In the genomic region with DNA sequence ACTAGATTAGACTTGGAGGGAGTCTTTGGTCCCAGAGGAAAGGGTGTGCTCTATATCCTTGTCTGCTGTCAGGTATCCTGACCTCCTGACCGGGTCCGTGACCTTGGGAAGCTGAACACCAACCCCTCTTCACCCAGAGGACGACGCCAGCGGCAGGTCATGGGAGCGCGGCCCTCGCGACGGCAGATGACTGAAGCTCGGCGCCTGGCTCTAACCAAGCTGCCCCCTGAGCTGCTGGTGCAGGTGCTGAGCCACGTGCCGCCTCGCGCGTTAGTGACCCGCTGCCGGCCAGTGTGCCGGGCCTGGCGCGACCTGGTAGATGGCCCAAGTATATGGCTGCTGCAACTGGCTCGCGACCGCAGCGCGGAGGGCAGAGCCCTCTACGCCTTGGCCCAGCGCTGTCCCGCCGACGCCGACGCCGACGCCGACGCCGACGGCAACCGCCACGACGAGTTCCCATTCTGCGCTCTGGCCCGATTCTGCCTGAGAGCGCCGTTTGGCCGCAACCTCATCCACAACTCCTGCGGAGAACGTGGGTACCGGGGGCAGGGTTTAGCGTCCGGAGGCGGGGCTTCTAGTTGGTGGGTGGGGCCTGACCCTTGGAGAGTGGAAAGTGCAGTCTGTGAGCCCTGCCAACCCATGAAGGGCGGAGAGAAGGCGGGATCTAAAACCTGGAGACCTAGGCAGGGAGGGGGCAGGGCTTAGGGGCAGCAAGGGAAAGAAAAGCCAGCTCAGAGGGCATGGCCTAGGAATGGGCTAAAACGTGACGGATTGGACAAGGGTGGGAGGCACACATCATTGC, we compare ENCODE assay signal across 8 mouse cellular contexts. TPM values are rescaled to one million over a fixed set of nuclear protein-coding genes. Genes with fewer than 3 reads are reported as not detected.
DNase-seq lines count a peak whose midpoint lies in the region; ATAC-seq and TF ChIP-seq lines count a peak whose summit lies in the region.

No protein-coding gene starts in this region.

- H3K27ac ChIP-seq in heart, adult 2 months: no peak overlapping the region
- no peak overlapping the region for H3K27ac ChIP-seq in intestine, postnatal 0 days (ENCODE audit: low read depth, low read length)
- H3K27ac ChIP-seq in liver, embryonic 16.5 days (ENCODE audit: low read length): no peak overlapping the region
- H3K27ac ChIP-seq in neural tube, embryonic 12.5 days: no peak overlapping the region
- no peak overlapping the region for H3K27ac ChIP-seq in thymus, adult 2 months (ENCODE audit: control insufficient read depth, insufficient read depth, low read length)

- peak overlapping the region; percentile 77 for H3K4me2 ChIP-seq in intestine, postnatal 0 days (replicated peaks; ENCODE audit: low read depth)
- H3K4me2 ChIP-seq in liver, embryonic 16.5 days (ENCODE audit: low read depth, low read length): peak overlapping the region; percentile 81
- H3K4me2 ChIP-seq in neural tube, embryonic 12.5 days (replicated peaks): peak overlapping the region; percentile 70

- 0 out of 2 replicates have a peak, but pooled peaks cover 5% of the 10 kb centered on the region for H3K9me3 ChIP-seq in intestine, postnatal 0 days (ENCODE audit: control insufficient read depth)
- no peaks in the 10 kb centered on the region for H3K9me3 ChIP-seq in liver, embryonic 16.5 days (replicated peaks; ENCODE audit: control insufficient read depth, low read length)
- H3K9me3 ChIP-seq in neural tube, embryonic 12.5 days: peaks cover 6% of the 10 kb centered on the region; the same call in 1 of the 2 replicates

- intact Hi-C loops in heart, adult 2 months (cut with DNase I): no loop called here

- no peak for TF ChIP-seq POLR2A in heart, adult 2 months (IDR thresholded peaks at IDR 0.05; ENCODE audit: insufficient read depth, low read depth, low read length)
- TF ChIP-seq POLR2A in thymus, adult 2 months (IDR thresholded peaks at IDR 0.05; ENCODE audit: control insufficient read depth, extremely low read depth, insufficient read depth, low read length, poor library complexity): no peak

- peak; percentile 76 for ATAC-seq in intestine, postnatal 0 days
- ATAC-seq in liver, embryonic 16.5 days (ENCODE audit: low read depth): peak; percentile 93
- ATAC-seq in neural tube, embryonic 12.5 days (ENCODE audit: low FRiP score, low read depth): peak; percentile 71

- no peaks in the 10 kb centered on the region for H3K4me1 ChIP-seq in heart, adult 2 months (ENCODE audit: control insufficient read depth, insufficient read depth, low read length)
- H3K4me1 ChIP-seq in intestine, postnatal 0 days (replicated peaks; ENCODE audit: control insufficient read depth, insufficient read depth, low read length): 0 out of 2 replicates have a peak, but pooled peaks cover 3% of the 10 kb centered on the region
- H3K4me1 ChIP-seq in liver, embryonic 16.5 days (ENCODE audit: control insufficient read depth, low read depth, low read length): peaks cover 9% of the 10 kb centered on the region
- H3K4me1 ChIP-seq in neural tube, embryonic 12.5 days: peaks cover 10% of the 10 kb centered on the region; the same call in 1 of the 2 replicates
- H3K4me1 ChIP-seq in thymus, adult 2 months (replicated peaks; ENCODE audit: control insufficient read depth, insufficient read depth, low read length): peaks cover 12% of the 10 kb centered on the region

- peak; percentile 76 to 78 for DNase-seq in B cell, adult 2 months
- peak; percentile 84 for DNase-seq in adrenal gland, postnatal 25 days
- peak; percentile 91 for DNase-seq in embryo, embryonic 9.5 days (ENCODE audit: extremely low spot score)
- peak; percentile 76 to 81 for DNase-seq in heart, adult 2 months
- DNase-seq in thymus, adult 2 months: peak; percentile 71

- peak overlapping the region; percentile 39; the same call in 1 of the 2 replicates for H3K9ac ChIP-seq in heart, adult 2 months (ENCODE audit: low read depth, low read length)
- H3K9ac ChIP-seq in intestine, postnatal 0 days (ENCODE audit: low read depth, low read length): peak overlapping the region; percentile 31; the same call in 1 of the 2 replicates
- H3K9ac ChIP-seq in liver, embryonic 16.5 days (ENCODE audit: low read depth, low read length): peak overlapping the region; percentile 18; the same call in 1 of the 2 replicates
- peak overlapping the region; percentile 50; the same call in 1 of the 2 replicates for H3K9ac ChIP-seq in neural tube, embryonic 12.5 days

- 8% methylated on average over 58 of the region's 58 CpGs for WGBS in heart, adult 2 months
- WGBS in intestine, postnatal 0 days: 4% methylated on average over 58 of the region's 58 CpGs
- WGBS in liver, embryonic 16.5 days (ENCODE audit: insufficient replicate concordance): 5% methylated on average over 58 of the region's 58 CpGs
- WGBS in neural tube, embryonic 12.5 days: 2% methylated on average over 58 of the region's 58 CpGs
- 26% methylated on average over 58 of the region's 58 CpGs for WGBS in thymus, adult 2 months

- no peak for TF ChIP-seq EP300 in heart, adult 2 months (IDR thresholded peaks at IDR 0.05; ENCODE audit: insufficient read depth, low read depth, low read length)

- no peaks in the 10 kb centered on the region for H3K36me3 ChIP-seq in heart, adult 2 months (ENCODE audit: control insufficient read depth, insufficient read depth, low read length)
- H3K36me3 ChIP-seq in intestine, postnatal 0 days (ENCODE audit: control insufficient read depth, insufficient read depth): no peaks in the 10 kb centered on the region
- H3K36me3 ChIP-seq in liver, embryonic 16.5 days (ENCODE audit: control insufficient read depth, insufficient read depth): no peaks in the 10 kb centered on the region
- H3K36me3 ChIP-seq in neural tube, embryonic 12.5 days: peaks cover 9% of the 10 kb centered on the region
- H3K36me3 ChIP-seq in thymus, adult 2 months (ENCODE audit: control insufficient read depth, insufficient read depth, low read length): no peaks in the 10 kb centered on the region

- peak overlapping the region; percentile 24 for H3K4me3 ChIP-seq in heart, adult 2 months
- H3K4me3 ChIP-seq in intestine, postnatal 0 days (ENCODE audit: low read depth, low read length): peak overlapping the region; percentile 38
- peak overlapping the region; percentile 58 for H3K4me3 ChIP-seq in liver, embryonic 16.5 days (ENCODE audit: low read depth, low read length)
- peak overlapping the region; percentile 39 for H3K4me3 ChIP-seq in neural tube, embryonic 12.5 days
- H3K4me3 ChIP-seq in thymus, adult 2 months (ENCODE audit: control insufficient read depth, insufficient read depth, low read length): peak overlapping the region; percentile 30

- TF ChIP-seq CTCF in heart, adult 2 months (IDR thresholded peaks at IDR 0.05): no peak
- TF ChIP-seq CTCF in intestine, postnatal 0 days (IDR thresholded peaks at IDR 0.05; ENCODE audit: low read depth): no peak
- no peak for TF ChIP-seq CTCF in thymus, adult 2 months (IDR thresholded peaks at IDR 0.05; ENCODE audit: borderline replicate concordance, control insufficient read depth, extremely low read depth, insufficient read depth, low read length, poor library complexity)

- no peaks in the 10 kb centered on the region for H3K79me2 ChIP-seq in heart, adult 2 months (replicated peaks; ENCODE audit: control insufficient read depth, insufficient read depth, low read length)

- no peaks in the 10 kb centered on the region for H3K27me3 ChIP-seq in heart, adult 2 months (ENCODE audit: control insufficient read depth, insufficient read depth, low read length)
- H3K27me3 ChIP-seq in intestine, postnatal 0 days (replicated peaks; ENCODE audit: control insufficient read depth, insufficient read depth, low read length): no peaks in the 10 kb centered on the region
- peaks cover 5% of the 10 kb centered on the region; the same call in 1 of the 2 replicates for H3K27me3 ChIP-seq in liver, embryonic 16.5 days (ENCODE audit: control insufficient read depth, insufficient read depth, low read depth, low read length)
- H3K27me3 ChIP-seq in neural tube, embryonic 12.5 days (replicated peaks): peaks cover 8% of the 10 kb centered on the region; the same call in 1 of the 2 replicates
- no peaks in the 10 kb centered on the region for H3K27me3 ChIP-seq in thymus, adult 2 months (ENCODE audit: control insufficient read depth, insufficient read depth, low read length)

RNA-seq across cellular contexts. Expression of gene Mrps12, which starts 9.1 kb away (rescaled TPM):
- 78.8 and 86.5 TPM in 2 replicates for total RNA-seq in adrenal gland, postnatal 25 days (2021)
- 10 to 100 TPM; 47.8 to 57.3 TPM for total RNA-seq in heart, adult 2 months (2021)
- polyA plus RNA-seq in heart, adult 2 months (2012; rRNA removed): 36.3 and 51.9 TPM in 2 replicates
- 98.7 and 101 TPM in 2 replicates for polyA plus RNA-seq in intestine, postnatal 0 days (2015; fragmentation: Nextera tagmentation; extraction: Ambion mirVana)
- 73.3 and 73.7 TPM in 2 replicates for polyA plus RNA-seq in liver, embryonic 16.5 days (2015; fragmentation: Nextera tagmentation; extraction: Ambion mirVana)
- 123 and 127 TPM in 2 replicates for polyA plus RNA-seq in neural tube, embryonic 12.5 days (2016; fragmentation: Nextera tagmentation; extraction: Ambion mirVana)
- polyA plus RNA-seq in thymus, adult 2 months (2012; rRNA removed): 74.4 and 84.5 TPM in 2 replicates

RNA-seq across cellular contexts. Expression of gene Sars2, which starts 9.2 kb away (rescaled TPM):
- total RNA-seq in adrenal gland, postnatal 25 days (2021): 15.4 and 22.3 TPM in 2 replicates
- total RNA-seq in heart, adult 2 months (2021): 10 to 100 TPM; 13.7 to 14.2 TPM
- 18.5 and 20.2 TPM in 2 replicates for polyA plus RNA-seq in heart, adult 2 months (2012; rRNA removed)
- 8.6 and 9.9 TPM in 2 replicates for polyA plus RNA-seq in intestine, postnatal 0 days (2015; fragmentation: Nextera tagmentation; extraction: Ambion mirVana)
- 10.5 and 11.2 TPM in 2 replicates for polyA plus RNA-seq in liver, embryonic 16.5 days (2015; fragmentation: Nextera tagmentation; extraction: Ambion mirVana)
- 28.6 and 32.0 TPM in 2 replicates for polyA plus RNA-seq in neural tube, embryonic 12.5 days (2016; fragmentation: Nextera tagmentation; extraction: Ambion mirVana)
- polyA plus RNA-seq in thymus, adult 2 months (2012; rRNA removed): 63.2 and 63.9 TPM in 2 replicates

RNA-seq across cellular contexts. Expression of gene Fbxo17, which starts 15.9 kb away (rescaled TPM):
- 3.9 and 5.3 TPM in 2 replicates for total RNA-seq in adrenal gland, postnatal 25 days (2021)
- under 1 TPM; 0.37 to 0.57 TPM for total RNA-seq in heart, adult 2 months (2021)
- polyA plus RNA-seq in heart, adult 2 months (2012; rRNA removed): 1.7 and 2.0 TPM in 2 replicates
- polyA plus RNA-seq in intestine, postnatal 0 days (2015; fragmentation: Nextera tagmentation; extraction: Ambion mirVana): 1.6 and 1.8 TPM in 2 replicates
- 1.0 and 1.3 TPM in 2 replicates for polyA plus RNA-seq in liver, embryonic 16.5 days (2015; fragmentation: Nextera tagmentation; extraction: Ambion mirVana)
- polyA plus RNA-seq in neural tube, embryonic 12.5 days (2016; fragmentation: Nextera tagmentation; extraction: Ambion mirVana): 7.6 and 9.3 TPM in 2 replicates
- polyA plus RNA-seq in thymus, adult 2 months (2012; rRNA removed): 5.0 and 6.2 TPM in 2 replicates

RNA-seq across cellular contexts. Expression of gene Ccer2, which starts 23.4 kb away (rescaled TPM):
- not detected in 2 replicates for total RNA-seq in adrenal gland, postnatal 25 days (2021)
- not detected for total RNA-seq in heart, adult 2 months (2021)
- not detected in 2 replicates for polyA plus RNA-seq in heart, adult 2 months (2012; rRNA removed)
- not detected in 2 replicates for polyA plus RNA-seq in intestine, postnatal 0 days (2015; fragmentation: Nextera tagmentation; extraction: Ambion mirVana)
- polyA plus RNA-seq in liver, embryonic 16.5 days (2015; fragmentation: Nextera tagmentation; extraction: Ambion mirVana): not detected in 2 replicates
- 9.7 and 10.4 TPM in 2 replicates for polyA plus RNA-seq in neural tube, embryonic 12.5 days (2016; fragmentation: Nextera tagmentation; extraction: Ambion mirVana)
- 0.16 and 0.24 TPM in 2 replicates for polyA plus RNA-seq in thymus, adult 2 months (2012; rRNA removed)

RNA-seq across cellular contexts. Expression of gene Sirt2, which starts 34.0 kb away (rescaled TPM):
- total RNA-seq in adrenal gland, postnatal 25 days (2021): 71.4 and 75.2 TPM in 2 replicates
- 10 to 100 TPM; 78.8 to 92.3 TPM for total RNA-seq in heart, adult 2 months (2021)
- polyA plus RNA-seq in heart, adult 2 months (2012; rRNA removed): 82.9 and 103 TPM in 2 replicates
- polyA plus RNA-seq in intestine, postnatal 0 days (2015; fragmentation: Nextera tagmentation; extraction: Ambion mirVana): 76.8 and 79.2 TPM in 2 replicates
- 24.1 and 28.0 TPM in 2 replicates for polyA plus RNA-seq in liver, embryonic 16.5 days (2015; fragmentation: Nextera tagmentation; extraction: Ambion mirVana)
- polyA plus RNA-seq in neural tube, embryonic 12.5 days (2016; fragmentation: Nextera tagmentation; extraction: Ambion mirVana): 86.4 and 89.1 TPM in 2 replicates
- 101 and 104 TPM in 2 replicates for polyA plus RNA-seq in thymus, adult 2 months (2012; rRNA removed)
